Mouse (Mus musculus) ES-Bruce4 (cell line): Measurements from ENCODE around the gene Zfp663.

Experiments
- CTCF ChIP-seq: IDR thresholded peaks from one replicate; pipeline ENCODE4 v1.8.1; 2011; ENCODE audit warnings: low read depth, low read length
- POLR2A ChIP-seq: IDR thresholded peaks from one replicate; pipeline ENCODE4 v1.8.1; 2011; ENCODE audit warnings: low read length; ENCODE audit not compliant: insufficient read depth

DNA sequence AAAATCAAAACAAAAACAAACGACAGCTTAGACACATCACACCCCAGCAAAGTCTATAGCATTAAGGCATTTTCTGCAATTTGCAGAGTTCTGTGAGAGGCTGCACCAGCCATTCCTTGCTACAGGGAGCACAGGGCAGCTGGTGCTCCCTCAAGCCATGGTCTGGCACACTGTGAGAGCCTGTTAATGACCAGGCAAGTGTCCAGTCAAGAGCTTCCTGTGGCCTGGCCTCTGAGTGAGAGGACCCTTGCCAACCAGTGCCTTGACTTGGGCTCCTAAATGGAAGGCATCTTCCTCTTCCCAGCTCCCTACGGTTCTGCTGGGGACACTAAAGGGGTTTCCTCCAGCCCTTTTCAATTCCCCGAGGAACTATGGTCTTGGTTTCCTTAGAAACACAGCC is 45.4 kb upstream of the Zfp663 start:
- TF ChIP-seq CTCF (no peak), POLR2A (no peak)
